Mouse (Mus musculus) forebrain, embryonic 16.5 days (tissue): ENCODE measurements around the gene Notch1. TPM values are rescaled to one million over a fixed set of nuclear protein-coding genes. Genes with fewer than 3 reads are reported as not detected.

Experiments used
- ATAC-seq: fragments of 200-750 bp; cut with Nextera tagmentation; 2 replicates; pipeline ENCODE4 v1.8.0; 2017; ENCODE audit warnings: mild to moderate bottlenecking, moderate library complexity
- H3K27ac ChIP-seq: fragments of 300-500 bp; sonication (generic); 2 replicates; pipeline ENCODE4 v1.5.1; 2014; ENCODE audit warnings: low read length, control low read depth
- H3K27me3 ChIP-seq: fragments of 300-500 bp; sonication (generic); replicated peaks from 2 replicates; pipeline ENCODE4 v1.6.1; 2014; ENCODE audit warnings: low read length; ENCODE audit not compliant: control insufficient read depth, insufficient read depth
- H3K36me3 ChIP-seq: fragments of 300-500 bp; sonication (generic); 2 replicates; pipeline ENCODE4 v1.6.1; 2014; ENCODE audit not compliant: control insufficient read depth, insufficient read depth
- H3K4me1 ChIP-seq: fragments of 300-500 bp; sonication (generic); replicated peaks from 2 replicates; pipeline ENCODE4 v1.6.1; 2014; ENCODE audit warnings: low read length; ENCODE audit not compliant: control insufficient read depth, insufficient read depth
- H3K4me2 ChIP-seq: fragments of 300-500 bp; sonication (generic); 2 replicates; pipeline ENCODE4 v1.6.1; 2014; ENCODE audit warnings: mild to moderate bottlenecking, low read length, control low read depth
- H3K4me3 ChIP-seq: fragments of 300-500 bp; sonication (generic); replicated peaks from 2 replicates; pipeline ENCODE4 v1.5.1; 2014; ENCODE audit warnings: mild to moderate bottlenecking, low read length, control low read depth
- H3K9ac ChIP-seq: fragments of 300-500 bp; sonication (generic); replicated peaks from 2 replicates; pipeline ENCODE4 v1.6.1; 2014; ENCODE audit warnings: low read depth, low read length, control low read depth
- H3K9me3 ChIP-seq: fragments of 300-500 bp; sonication (generic); 2 replicates; pipeline ENCODE4 v1.6.1; 2016; ENCODE audit warnings: low read length; ENCODE audit not compliant: control insufficient read depth
- WGBS: fragments of 180-500 bp; shearing (Covaris S2); extraction: QIAGEN DNeasy Blood & Tissue Kit; methylation state at CpG from one replicate; pipeline ENCODE4 v1.1.7; 2014; 5-methylcytosine and 5-hydroxymethylcytosine counted together
- polyA plus RNA-seq: library from polyadenylated mRNA; unstranded; fragments of >200 nt; fragmentation: Nextera tagmentation; extraction: Ambion mirVana; gene quantifications from 2 replicates; pipeline ENCODE4 v1.2.1, GENCODE M21; 2015

Gene Notch1
- polyA plus RNA-seq, 1 experiment from 2014 or later = 20.2 TPM

DNA sequence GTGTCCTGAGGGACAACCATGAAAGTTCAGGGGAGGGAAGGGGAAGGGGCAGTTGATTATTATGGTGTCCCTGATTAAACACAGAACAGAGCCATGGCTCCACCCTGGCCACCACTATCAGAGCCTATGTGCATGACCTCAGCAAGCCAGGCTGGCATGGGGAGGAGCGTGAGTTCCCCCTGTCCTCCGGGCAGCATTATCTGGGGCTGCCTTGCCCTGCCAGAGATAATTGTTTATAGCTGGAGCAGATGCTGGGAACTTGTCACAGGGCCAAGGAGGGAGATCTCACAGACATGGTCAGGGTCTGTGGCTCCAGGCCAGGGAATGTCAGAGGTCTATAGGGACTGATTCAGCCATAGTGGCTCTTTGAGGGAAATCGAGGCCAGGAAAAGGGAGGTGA lies 34.3 kb upstream of the Notch1 start:
- Histone ChIP-seq H3K36me3 (no peaks in the 10 kb centered on the region), H3K9me3 (no peaks in the 10 kb centered on the region), H3K4me3 (no peak overlapping the region), H3K27ac (no peak overlapping the region), H3K27me3 (no peaks in the 10 kb centered on the region), H3K4me2 (no peak overlapping the region), H3K9ac (no peak overlapping the region), H3K4me1 (peaks cover 4% of the 10 kb centered on the region; the same call in 1 of the 2 replicates)
- WGBS = 64% methylated on average over 3 of the region's 3 CpGs
- no peak for ATAC-seq

DNA sequence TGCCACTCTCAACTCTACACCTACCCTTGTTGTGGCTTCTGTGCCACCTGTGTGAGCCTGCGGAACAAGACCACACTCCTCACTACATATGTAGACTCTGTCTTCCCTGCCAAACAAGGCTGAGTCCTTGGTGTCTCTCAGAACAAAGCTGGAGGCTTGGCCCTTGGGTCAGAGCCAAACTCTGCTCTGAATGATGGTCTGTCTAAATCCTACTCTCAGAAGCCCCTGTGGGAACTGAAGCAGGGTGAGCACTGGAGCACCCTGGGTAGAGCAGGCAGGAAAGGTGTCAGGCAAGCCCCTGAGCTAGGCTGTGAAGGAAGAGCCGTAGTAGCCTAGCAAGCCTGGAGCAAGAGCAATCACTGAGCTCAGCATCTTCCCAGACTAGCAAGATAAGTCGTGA lies 33.7 kb upstream of the Notch1 start:
- H3K27me3 ChIP-seq = no peaks in the 10 kb centered on the region
- H3K4me1 ChIP-seq = peaks cover 4% of the 10 kb centered on the region; the same call in 1 of the 2 replicates
- no peak overlapping the region for H3K27ac ChIP-seq
- H3K4me3 ChIP-seq = no peak overlapping the region
- WGBS = 70% methylated on average over 3 of the region's 3 CpGs
- H3K36me3 ChIP-seq = no peaks in the 10 kb centered on the region
- ATAC-seq = no peak
- H3K9me3 ChIP-seq = no peaks in the 10 kb centered on the region
- no peak overlapping the region for H3K4me2 ChIP-seq
- H3K9ac ChIP-seq = no peak overlapping the region

DNA sequence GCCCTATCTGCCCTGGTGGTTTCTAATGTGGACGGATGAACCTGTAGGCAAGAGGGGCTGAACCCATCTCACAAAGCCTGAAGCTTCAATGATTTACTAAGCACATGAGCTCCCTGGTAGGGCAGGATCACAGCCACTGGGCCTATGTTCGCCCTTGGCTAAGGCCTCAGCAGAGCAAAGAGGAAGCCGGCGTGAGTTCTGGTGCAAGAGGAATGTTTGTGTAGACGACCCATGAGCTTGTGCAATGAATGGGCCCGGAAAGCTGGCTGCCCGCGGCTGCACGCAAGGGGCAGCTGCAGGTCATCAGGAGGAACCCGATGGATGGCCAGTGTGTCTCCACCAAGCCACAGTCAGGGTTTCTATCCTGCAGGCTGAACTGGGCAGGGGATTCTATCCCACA lies 33.3 kb upstream of the Notch1 start:
- 96% methylated on average over 10 of the region's 10 CpGs for WGBS
- Histone ChIP-seq H3K9me3 (no peaks in the 10 kb centered on the region), H3K4me2 (no peak overlapping the region), H3K4me3 (no peak overlapping the region), H3K4me1 (peaks cover 4% of the 10 kb centered on the region; the same call in 1 of the 2 replicates), H3K27ac (no peak overlapping the region), H3K9ac (no peak overlapping the region), H3K36me3 (no peaks in the 10 kb centered on the region), H3K27me3 (no peaks in the 10 kb centered on the region)
- ATAC-seq = no peak

DNA sequence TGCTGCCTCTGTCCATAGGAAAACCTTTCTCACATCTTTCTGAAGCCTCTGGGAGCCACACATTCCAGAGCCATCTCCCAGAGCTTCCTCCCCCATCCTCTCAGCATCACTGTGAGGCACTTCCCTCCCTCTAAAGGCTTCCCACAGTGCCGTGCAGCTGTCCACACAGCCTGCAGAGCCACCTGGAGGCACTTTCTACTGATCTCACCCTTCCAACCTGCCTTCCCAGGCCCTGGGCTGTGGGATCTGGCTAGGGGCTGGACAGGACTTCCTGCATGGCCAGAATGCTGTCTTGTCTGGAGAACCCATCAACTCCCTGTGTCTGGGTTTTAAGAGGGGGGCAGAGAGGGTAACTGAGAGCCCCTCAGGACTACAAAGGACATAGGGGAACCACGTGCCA lies 31.0 kb upstream of the Notch1 start:
- Histone ChIP-seq H3K4me1 (peaks cover 4% of the 10 kb centered on the region; the same call in 1 of the 2 replicates), H3K4me3 (no peak overlapping the region), H3K27ac (no peak overlapping the region), H3K9ac (no peak overlapping the region), H3K36me3 (no peaks in the 10 kb centered on the region), H3K27me3 (no peaks in the 10 kb centered on the region), H3K4me2 (no peak overlapping the region), H3K9me3 (no peaks in the 10 kb centered on the region)
- WGBS = 42% methylated on average over 2 of the region's 2 CpGs
- no peak for ATAC-seq

DNA sequence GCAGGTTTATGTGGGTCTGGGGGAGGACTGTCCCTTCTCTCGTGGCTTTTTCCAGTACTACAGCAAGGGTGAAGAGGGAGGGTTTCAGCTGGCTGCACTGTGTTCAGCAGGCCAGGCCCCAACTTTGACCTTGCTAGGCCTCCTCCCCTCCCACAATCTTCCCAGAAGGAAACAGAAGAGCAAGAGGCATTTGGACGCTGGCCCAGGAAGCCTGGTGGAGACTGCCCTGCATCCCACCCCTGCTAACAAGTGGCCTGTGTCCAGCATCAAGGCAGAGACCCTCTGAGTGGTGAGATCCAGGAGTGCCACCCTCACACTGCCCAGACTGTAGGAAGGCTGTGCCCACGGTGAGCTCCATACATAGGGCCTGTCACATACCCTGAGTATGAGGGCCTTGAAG lies 27.8 kb upstream of the Notch1 start:
- H3K27me3 ChIP-seq = no peaks in the 10 kb centered on the region
- H3K4me2 ChIP-seq = no peak overlapping the region
- no peak overlapping the region for H3K9ac ChIP-seq
- peaks cover 13% of the 10 kb centered on the region for H3K4me1 ChIP-seq
- H3K4me3 ChIP-seq = no peak overlapping the region
- H3K9me3 ChIP-seq = no peaks in the 10 kb centered on the region
- no peaks in the 10 kb centered on the region for H3K36me3 ChIP-seq
- no peak overlapping the region for H3K27ac ChIP-seq
- WGBS = 64% methylated on average over 3 of the region's 3 CpGs
- ATAC-seq = no peak

DNA sequence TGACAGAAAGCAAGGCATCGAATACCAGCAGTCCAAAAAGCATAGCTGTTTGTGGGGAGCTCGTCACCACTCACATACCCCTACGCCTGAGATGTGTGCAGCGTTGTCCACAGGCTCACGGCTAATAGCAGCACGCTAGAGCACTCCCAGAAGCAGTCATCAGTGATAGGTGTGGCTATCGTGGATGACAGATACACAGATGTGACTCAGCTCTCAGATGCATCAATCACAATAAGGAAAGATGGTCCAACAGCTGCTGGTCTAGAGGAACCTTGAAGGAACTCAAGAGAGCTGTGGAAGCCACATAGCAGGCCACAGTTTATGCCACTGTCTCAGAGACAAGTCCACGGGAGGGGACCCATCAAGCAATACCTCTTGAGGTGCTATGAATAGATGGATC lies 27.3 kb upstream of the Notch1 start:
- Histone ChIP-seq H3K36me3 (no peaks in the 10 kb centered on the region), H3K4me1 (peaks cover 13% of the 10 kb centered on the region), H3K9ac (no peak overlapping the region), H3K27ac (no peak overlapping the region), H3K4me3 (no peak overlapping the region), H3K4me2 (no peak overlapping the region), H3K27me3 (no peaks in the 10 kb centered on the region), H3K9me3 (no peaks in the 10 kb centered on the region)
- no peak for ATAC-seq
- WGBS = 89% methylated on average over 8 of the region's 8 CpGs

DNA sequence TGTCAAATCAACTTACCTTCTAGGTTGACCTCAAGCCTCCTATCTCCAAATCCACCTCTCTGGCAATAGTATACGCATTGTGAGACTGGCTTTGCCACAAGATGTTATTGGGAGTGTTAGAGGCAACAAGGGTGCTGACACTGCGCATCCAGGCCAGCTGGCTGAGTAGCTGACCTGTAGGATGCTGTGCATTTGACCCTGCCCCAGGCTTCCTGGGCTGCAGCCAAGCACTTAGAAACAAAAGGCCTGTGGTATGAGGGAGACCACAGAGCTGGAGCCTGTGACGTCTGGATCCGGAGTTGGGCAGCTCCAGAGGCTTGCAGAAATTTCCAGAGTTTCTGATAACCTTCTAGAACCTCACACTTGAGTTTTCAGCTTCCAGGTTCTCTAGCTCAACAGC lies 26.7 kb upstream of the Notch1 start:
- ATAC-seq = no peak
- no peak overlapping the region for H3K9ac ChIP-seq
- H3K4me2 ChIP-seq = no peak overlapping the region
- H3K36me3 ChIP-seq = no peaks in the 10 kb centered on the region
- H3K27ac ChIP-seq = no peak overlapping the region
- H3K4me1 ChIP-seq = peaks cover 13% of the 10 kb centered on the region
- H3K4me3 ChIP-seq = no peak overlapping the region
- WGBS = 69% methylated on average over 4 of the region's 4 CpGs
- no peaks in the 10 kb centered on the region for H3K27me3 ChIP-seq
- H3K9me3 ChIP-seq = no peaks in the 10 kb centered on the region

DNA sequence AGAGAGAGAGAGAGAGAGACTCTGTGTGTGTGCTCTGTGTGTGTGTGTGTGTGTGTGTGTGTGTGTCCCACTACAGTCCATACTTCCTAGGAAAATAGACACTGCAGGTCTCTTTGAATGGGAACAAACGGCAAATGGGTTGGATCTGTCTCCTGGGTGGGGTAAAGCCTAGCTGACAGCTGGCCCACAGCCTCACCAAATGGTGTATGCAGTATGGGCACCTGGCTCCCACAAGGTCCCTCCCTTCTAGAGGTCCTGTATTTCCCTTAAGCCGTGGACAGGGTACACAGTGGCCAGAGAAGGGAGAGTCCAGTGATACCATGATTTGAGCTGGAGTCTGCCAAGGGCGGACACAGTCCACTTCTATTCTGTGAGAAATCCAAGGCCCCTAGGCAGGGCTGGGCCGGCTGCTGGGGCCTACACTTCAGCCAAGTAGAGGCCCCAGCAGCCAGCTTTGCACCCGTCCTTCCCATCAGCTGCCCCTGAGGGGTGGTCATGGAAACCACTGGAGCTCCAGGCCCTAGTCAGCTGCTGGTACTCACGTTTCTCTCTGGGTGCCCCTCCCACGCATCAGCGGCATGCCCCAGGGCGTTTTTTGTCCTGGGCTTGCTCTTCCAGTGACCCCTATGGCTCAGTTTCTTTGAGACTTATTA lies 24.9 kb upstream of the Notch1 start:
- peak; percentile 50; the same call in 1 of the 2 replicates for ATAC-seq
- Histone ChIP-seq H3K27me3 (no peaks in the 10 kb centered on the region), H3K4me1 (peaks cover 13% of the 10 kb centered on the region), H3K4me2 (no peak overlapping the region), H3K4me3 (no peak overlapping the region), H3K36me3 (no peaks in the 10 kb centered on the region), H3K27ac (no peak overlapping the region), H3K9ac (no peak overlapping the region), H3K9me3 (no peaks in the 10 kb centered on the region)
- 34% methylated on average over 9 of the region's 9 CpGs for WGBS

DNA sequence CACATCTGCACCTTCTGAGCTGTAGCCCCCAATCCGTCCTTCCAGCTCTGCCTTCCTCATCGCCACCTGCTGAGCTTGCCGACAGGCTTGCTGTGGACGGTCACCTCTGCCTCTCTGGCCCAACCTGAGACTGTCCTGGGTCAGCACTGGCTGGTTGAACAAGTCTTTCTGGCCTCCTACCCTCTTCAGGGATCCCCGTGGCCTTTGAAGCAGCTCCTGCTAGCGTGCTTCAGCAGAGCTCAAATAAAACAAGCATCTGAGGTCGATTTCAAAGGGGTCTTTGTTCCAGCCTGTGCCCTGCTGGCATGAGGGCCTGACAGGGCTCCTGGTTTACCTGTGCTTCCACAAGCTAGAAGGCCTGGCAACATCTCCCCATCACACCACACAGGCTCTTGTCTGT lies 24.3 kb upstream of the Notch1 start:
- Histone ChIP-seq H3K9me3 (no peaks in the 10 kb centered on the region), H3K27ac (no peak overlapping the region), H3K4me3 (no peak overlapping the region), H3K4me1 (peaks cover 18% of the 10 kb centered on the region), H3K36me3 (no peaks in the 10 kb centered on the region), H3K27me3 (no peaks in the 10 kb centered on the region), H3K9ac (0 out of 2 replicates have a peak overlapping the region, but pooled peaks have one; percentile 11), H3K4me2 (no peak overlapping the region)
- no peak for ATAC-seq
- WGBS = 19% methylated on average over 7 of the region's 7 CpGs

DNA sequence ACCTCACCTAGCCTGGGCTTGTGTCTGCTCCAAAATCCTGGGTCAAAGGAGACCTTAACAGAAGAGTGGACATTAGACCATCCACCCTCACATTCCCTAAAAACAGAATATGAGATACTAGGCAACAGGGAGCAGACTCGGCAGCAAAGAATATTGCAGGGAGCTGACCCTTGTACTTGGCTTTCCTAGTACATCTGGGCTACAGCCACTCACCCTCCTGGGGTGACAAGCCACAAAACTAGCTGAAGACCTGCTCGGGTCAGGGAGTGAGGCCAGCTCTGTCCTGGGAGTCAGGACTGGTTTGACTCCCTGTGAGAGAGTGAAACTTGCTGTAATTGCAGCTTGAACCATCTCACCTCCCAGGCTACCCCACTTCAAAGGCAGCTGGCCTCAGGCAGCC lies 23.1 kb upstream of the Notch1 start:
- no peak overlapping the region for H3K4me3 ChIP-seq
- H3K27me3 ChIP-seq = no peaks in the 10 kb centered on the region
- H3K9me3 ChIP-seq = no peaks in the 10 kb centered on the region
- H3K4me1 ChIP-seq = peaks cover 26% of the 10 kb centered on the region
- no peaks in the 10 kb centered on the region for H3K36me3 ChIP-seq
- no peak overlapping the region for H3K27ac ChIP-seq
- H3K9ac ChIP-seq = no peak overlapping the region
- H3K4me2 ChIP-seq = no peak overlapping the region
- 79% methylated on average over 2 of the region's 2 CpGs for WGBS
- ATAC-seq = no peak
